Mouse (Mus musculus): ENCODE measurements around the gene Rnls.

- TF ChIP-seq POLR2A (IDR thresholded peaks at IDR 0.05; ENCODE audit: control insufficient read depth, extremely low read depth, insufficient read depth, low read length, poor library complexity) (no peak), CTCF (IDR thresholded peaks at IDR 0.05; ENCODE audit: borderline replicate concordance, control insufficient read depth, extremely low read depth, insufficient read depth, low read length, poor library complexity) (no peak)
Measured at GRCm38 (mm10) chr19:33264224-33264993, 127.7 kb downstream of the Rnls start.
